Mouse (Mus musculus) limb, embryonic 12.5 days (tissue): ENCODE data around the gene Sox3. TPM values are rescaled to one million over a fixed set of nuclear protein-coding genes. Genes with fewer than 3 reads are reported as not detected.

ENCODE experiments used
- ATAC-seq: fragments of 200-750 bp; cut with Nextera tagmentation; 2 replicates; pipeline ENCODE4 v1.8.0; 2017; ENCODE audit warnings: low read depth, moderate TSS enrichment; ENCODE audit not compliant: insufficient number of reproducible peaks, insufficient read depth, low FRiP score, low TSS enrichment
- H3K27ac ChIP-seq: fragments of 300-500 bp; sonication (generic); 2 replicates; pipeline ENCODE4 v1.5.1; 2016; ENCODE audit warnings: mild to moderate bottlenecking, moderate library complexity
- H3K27me3 ChIP-seq: fragments of 300-500 bp; sonication (generic); 2 replicates; pipeline ENCODE4 v1.6.1; 2016; ENCODE audit warnings: mild to moderate bottlenecking, moderate library complexity
- H3K36me3 ChIP-seq: fragments of 300-500 bp; sonication (generic); 2 replicates; pipeline ENCODE4 v1.6.1; 2016; ENCODE audit warnings: mild to moderate bottlenecking, moderate library complexity
- H3K4me1 ChIP-seq: fragments of 300-500 bp; sonication (generic); replicated peaks from 2 replicates; pipeline ENCODE4 v1.6.1; 2016
- H3K4me2 ChIP-seq: fragments of 300-500 bp; sonication (generic); 2 replicates; pipeline ENCODE4 v1.6.1; 2016; ENCODE audit warnings: mild to moderate bottlenecking, moderate library complexity
- H3K4me3 ChIP-seq: fragments of 300-500 bp; sonication (generic); replicated peaks from 2 replicates; pipeline ENCODE4 v1.5.1; 2016; ENCODE audit warnings: mild to moderate bottlenecking
- H3K9ac ChIP-seq: fragments of 300-500 bp; sonication (generic); replicated peaks from 2 replicates; pipeline ENCODE4 v1.6.1; 2016; ENCODE audit warnings: mild to moderate bottlenecking, moderate library complexity
- H3K9me3 ChIP-seq: fragments of 300-500 bp; sonication (generic); 2 replicates; pipeline ENCODE4 v1.6.1; 2016; ENCODE audit warnings: mild to moderate bottlenecking, moderate library complexity
- WGBS: fragments of 180-500 bp; shearing (Covaris S2); methylation state at CpG from one replicate; pipeline ENCODE4 v1.1.7; 2016; 5-methylcytosine and 5-hydroxymethylcytosine counted together
- polyA plus RNA-seq: library from polyadenylated mRNA; unstranded; fragments of >200 nt; fragmentation: Nextera tagmentation; extraction: Ambion mirVana; gene quantifications from 2 replicates; pipeline ENCODE4 v1.2.1, GENCODE M21; 2016

Sox3 gene
- polyA plus RNA-seq, 1 experiment from 2014 or later = not detected

DNA sequence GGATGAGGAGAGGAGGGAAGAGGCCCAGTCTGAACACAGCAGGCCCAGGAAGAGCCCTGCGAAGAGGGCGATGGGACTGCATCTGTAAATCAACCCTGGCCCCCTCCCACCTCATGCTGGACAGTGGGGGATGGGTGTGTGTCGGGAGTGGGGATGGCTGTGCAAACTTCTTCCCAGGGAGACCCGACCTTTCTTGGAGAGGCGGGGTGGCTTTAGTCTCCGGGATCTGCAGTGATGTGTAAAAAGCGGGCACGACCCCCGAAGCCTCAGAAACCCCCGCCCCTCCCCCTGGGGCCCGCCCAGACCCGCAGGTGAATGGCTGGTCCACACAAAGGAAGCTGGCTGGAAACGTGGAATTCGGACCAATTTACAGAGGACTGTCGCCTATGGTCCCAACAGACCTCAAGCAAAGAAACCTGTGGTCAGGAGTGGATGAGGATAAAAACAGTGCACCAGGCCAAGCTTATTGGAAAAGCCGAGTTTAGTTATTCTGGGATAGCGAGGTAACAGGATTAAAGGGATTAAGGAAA is 3.2 kb downstream of the Sox3 start:
- H3K4me2 ChIP-seq = no peak overlapping the region
- no peak overlapping the region for H3K9ac ChIP-seq
- no peaks in the 10 kb centered on the region for H3K36me3 ChIP-seq
- no peaks in the 10 kb centered on the region for H3K4me1 ChIP-seq
- 11% methylated on average over 17 of the region's 17 CpGs for WGBS
- no peak for ATAC-seq
- H3K27me3 ChIP-seq = peaks cover 79% of the 10 kb centered on the region
- H3K9me3 ChIP-seq = no peaks in the 10 kb centered on the region
- no peak overlapping the region for H3K27ac ChIP-seq
- H3K4me3 ChIP-seq = no peak overlapping the region
